Comparison of ENCODE assay signal across 24 mouse cellular contexts in the genomic region with DNA sequence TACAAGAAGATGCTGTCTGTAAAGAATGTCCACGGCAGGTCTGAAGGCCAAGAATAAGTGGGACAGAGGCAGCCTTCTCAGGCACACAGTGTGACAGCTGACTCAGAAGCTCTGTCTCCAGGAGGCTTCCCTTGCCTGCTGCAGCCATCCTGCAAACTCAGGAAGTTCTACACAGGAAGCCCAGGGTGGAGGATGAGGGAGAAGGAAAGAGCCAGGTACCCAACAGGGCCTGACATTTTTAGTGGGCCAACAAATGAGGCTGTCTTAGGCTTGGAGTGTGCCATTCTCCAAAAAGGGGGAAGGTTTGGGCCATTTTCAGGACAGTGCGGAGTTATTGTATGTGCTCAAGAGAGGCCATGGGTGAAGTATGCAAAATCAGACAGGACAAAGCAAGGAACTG. TPM values are rescaled to one million over a fixed set of nuclear protein-coding genes. Genes with fewer than 3 reads are reported as not detected.
DNase-seq lines count a peak whose midpoint lies in the region; ATAC-seq and TF ChIP-seq lines count a peak whose summit lies in the region.
"Had no signal": no experiment of that assay in that cellular context is flagged by ENCODE, and none has a peak within 500 bp of the region (broad histone marks: within the 10 kb centered on the region; RNA-seq: fewer than 3 reads in every experiment).

No protein-coding gene starts in this region.

- no peak overlapping the region for H3K27ac ChIP-seq in hindbrain, postnatal 0 days
- no peak overlapping the region for H3K27ac ChIP-seq in hindbrain, embryonic 14.5 days
- no peak overlapping the region for H3K27ac ChIP-seq in midbrain, embryonic 14.5 days (replicated peaks; ENCODE audit: low read depth, low read length)
- H3K27ac ChIP-seq in intestine, postnatal 0 days (ENCODE audit: low read depth, low read length) = no peak overlapping the region
- H3K27ac ChIP-seq: gastrocnemius, adult 2 months; layer of hippocampus, adult 2 months; limb, embryonic 10.5 days; macrophage; neural tube, embryonic 15.5 days; stomach, postnatal 0 days had no signal

- H3K4me1 ChIP-seq in hindbrain, postnatal 0 days (ENCODE audit: insufficient read depth, low read length) = no peaks in the 10 kb centered on the region
- peaks cover 16% of the 10 kb centered on the region; the same call in 1 of the 2 replicates for H3K4me1 ChIP-seq in hindbrain, embryonic 14.5 days (replicated peaks; ENCODE audit: control insufficient read depth, insufficient read depth, low read length)
- H3K4me1 ChIP-seq in midbrain, embryonic 14.5 days (ENCODE audit: control insufficient read depth, insufficient read depth, low read length) = peaks cover 19% of the 10 kb centered on the region; the same call in 1 of the 2 replicates
- H3K4me1 ChIP-seq in intestine, postnatal 0 days (replicated peaks; ENCODE audit: control insufficient read depth, insufficient read depth, low read length) = no peaks in the 10 kb centered on the region
- H3K4me1 ChIP-seq: neural tube, embryonic 15.5 days had no signal

- DNase-seq in hindbrain, postnatal 0 days (ENCODE audit: low spot score) = no peak
- no peak for DNase-seq in hindbrain, embryonic 14.5 days (ENCODE audit: low spot score)
- DNase-seq in cerebellum, adult 18-20 months = peak; percentile 82 to 89
- DNase-seq in cerebellum, adult 9-11 months = peak; percentile 95
- DNase-seq in midbrain, embryonic 14.5 days = no peak
- DNase-seq in embryo, embryonic 11 days = no peak
- DNase-seq: adrenal gland, adult 2 months; gastrocnemius, adult 2 months; kidney, adult 9 months; liver; thymus, adult 2 months; thymus, postnatal 4 days had no signal

- no peak overlapping the region for H3K4me3 ChIP-seq in hindbrain, postnatal 0 days (ENCODE audit: low read length)
- no peak overlapping the region for H3K4me3 ChIP-seq in hindbrain, embryonic 14.5 days (replicated peaks; ENCODE audit: low read length)
- H3K4me3 ChIP-seq in midbrain, embryonic 14.5 days (replicated peaks; ENCODE audit: low read depth, low read length) = no peak overlapping the region
- H3K4me3 ChIP-seq in intestine, postnatal 0 days (ENCODE audit: low read depth, low read length) = no peak overlapping the region
- H3K4me3 ChIP-seq: gastrocnemius, adult 2 months; layer of hippocampus, adult 2 months; limb, embryonic 10.5 days; neural tube, embryonic 15.5 days had no signal

- no peak overlapping the region for H3K9ac ChIP-seq in hindbrain, postnatal 0 days (replicated peaks; ENCODE audit: low read length)
- H3K9ac ChIP-seq in hindbrain, embryonic 14.5 days = no peak overlapping the region
- H3K9ac ChIP-seq in midbrain, embryonic 14.5 days (replicated peaks; ENCODE audit: low read length) = no peak overlapping the region
- no peak overlapping the region for H3K9ac ChIP-seq in intestine, postnatal 0 days (ENCODE audit: low read depth, low read length)
- H3K9ac ChIP-seq: neural tube, embryonic 15.5 days had no signal

- WGBS in hindbrain, postnatal 0 days = 74% methylated on average over 2 of the region's 2 CpGs
- WGBS in hindbrain, embryonic 14.5 days = 74% methylated on average over 2 of the region's 2 CpGs
- 46% methylated on average over 2 of the region's 2 CpGs for WGBS in midbrain, embryonic 14.5 days
- WGBS in intestine, postnatal 0 days = 87% methylated on average over 2 of the region's 2 CpGs

- no peaks in the 10 kb centered on the region for H3K9me3 ChIP-seq in hindbrain, postnatal 0 days (ENCODE audit: low read length)
- no peaks in the 10 kb centered on the region for H3K9me3 ChIP-seq in hindbrain, embryonic 14.5 days (ENCODE audit: control insufficient read depth, low read length)
- no peaks in the 10 kb centered on the region for H3K9me3 ChIP-seq in midbrain, embryonic 14.5 days (ENCODE audit: control insufficient read depth, low read length)
- H3K9me3 ChIP-seq in intestine, postnatal 0 days (ENCODE audit: control insufficient read depth) = no peaks in the 10 kb centered on the region
- H3K9me3 ChIP-seq: limb, embryonic 10.5 days; neural tube, embryonic 15.5 days had no signal

- ATAC-seq in hindbrain, postnatal 0 days = peak; percentile 19; the same call in 1 of the 2 replicates
- no peak for ATAC-seq in hindbrain, embryonic 14.5 days (ENCODE audit: low FRiP score)
- ATAC-seq in midbrain, embryonic 14.5 days (ENCODE audit: low FRiP score, low TSS enrichment) = no peak
- ATAC-seq in intestine, postnatal 0 days = no peak
- ATAC-seq: forebrain, embryonic 14.5 days had no signal

- no peak for TF ChIP-seq CTCF in hindbrain, postnatal 0 days (IDR thresholded peaks at IDR 0.05; ENCODE audit: low read depth)
- no peak for TF ChIP-seq CTCF in intestine, postnatal 0 days (IDR thresholded peaks at IDR 0.05; ENCODE audit: low read depth)

- no peak overlapping the region for H3K4me2 ChIP-seq in hindbrain, postnatal 0 days (ENCODE audit: low read depth, low read length)
- no peak overlapping the region for H3K4me2 ChIP-seq in hindbrain, embryonic 14.5 days (replicated peaks)
- peak overlapping the region; percentile 26 for H3K4me2 ChIP-seq in midbrain, embryonic 14.5 days (ENCODE audit: low read length)
- H3K4me2 ChIP-seq in intestine, postnatal 0 days (replicated peaks; ENCODE audit: low read depth) = no peak overlapping the region
- H3K4me2 ChIP-seq: neural tube, embryonic 15.5 days had no signal

- no peaks in the 10 kb centered on the region for H3K27me3 ChIP-seq in hindbrain, postnatal 0 days (ENCODE audit: insufficient read depth, low read length)
- no peaks in the 10 kb centered on the region for H3K27me3 ChIP-seq in hindbrain, embryonic 14.5 days (ENCODE audit: control insufficient read depth, insufficient read depth, low read length)
- no peaks in the 10 kb centered on the region for H3K27me3 ChIP-seq in midbrain, embryonic 14.5 days (ENCODE audit: control insufficient read depth, insufficient read depth, low read length)
- H3K27me3 ChIP-seq in intestine, postnatal 0 days (replicated peaks; ENCODE audit: control insufficient read depth, insufficient read depth, low read length) = 0 out of 2 replicates have a peak, but pooled peaks cover 1% of the 10 kb centered on the region
- H3K27me3 ChIP-seq: neural tube, embryonic 15.5 days had no signal

- H3K36me3 ChIP-seq in hindbrain, postnatal 0 days (ENCODE audit: insufficient read depth, low read length) = no peaks in the 10 kb centered on the region
- no peaks in the 10 kb centered on the region for H3K36me3 ChIP-seq in hindbrain, embryonic 14.5 days (replicated peaks; ENCODE audit: control insufficient read depth, insufficient read depth)
- H3K36me3 ChIP-seq in midbrain, embryonic 14.5 days (ENCODE audit: control insufficient read depth, insufficient read depth, low read length) = no peaks in the 10 kb centered on the region
- no peaks in the 10 kb centered on the region for H3K36me3 ChIP-seq in intestine, postnatal 0 days (ENCODE audit: control insufficient read depth, insufficient read depth)
- H3K36me3 ChIP-seq: limb, embryonic 10.5 days; neural tube, embryonic 15.5 days had no signal

RNA-seq across cellular contexts. Expression of a gene that starts 7.9 kb away (rescaled TPM):
- 43.9 and 45.6 TPM in 2 replicates for total RNA-seq in hindbrain, postnatal 0 days (2014; rRNA removed)
- polyA plus RNA-seq in hindbrain, postnatal 0 days (2015; fragmentation: Nextera tagmentation; extraction: Ambion mirVana) = 31.7 and 36.9 TPM in 2 replicates
- polyA plus RNA-seq in hindbrain, embryonic 14.5 days (2014; fragmentation: Nextera tagmentation; extraction: Ambion mirVana) = 2.3 and 30.6 TPM in 2 replicates
- 67.4 and 99.4 TPM in 2 replicates for polyA plus RNA-seq in midbrain, embryonic 14.5 days (2014; fragmentation: Nextera tagmentation; extraction: Ambion mirVana)
- polyA plus RNA-seq in intestine, postnatal 0 days (2015; fragmentation: Nextera tagmentation; extraction: Ambion mirVana) = 1.0 and 1.2 TPM in 2 replicates
- total RNA-seq: adrenal gland, adult 2 months; gastrocnemius, adult 2 months; hematopoietic stem cell, adult 5-6 weeks; MEL had no signal
- polyA plus RNA-seq: adrenal gland, adult 2 months; C2C12; heart, embryonic 16.5 days; limb, embryonic 10.5 days; liver, embryonic 16.5 days; macrophage; thymus, adult 2 months had no signal

Comparison
In these comparisons a context has a peak if more than half of its experiments do, and no peak if none do; other contexts are left out.
1. DNase-seq: peak in cerebellum, adult 18-20 months (2 of 2) and cerebellum, adult 9-11 months (single experiment); none in hindbrain, postnatal 0 days (single experiment), hindbrain, embryonic 14.5 days (single experiment), midbrain, embryonic 14.5 days (single experiment) and embryo, embryonic 11 days (single experiment).